Mouse (Mus musculus): Measurements from ENCODE around the gene Vav2.

Vav2 gene

DNA sequence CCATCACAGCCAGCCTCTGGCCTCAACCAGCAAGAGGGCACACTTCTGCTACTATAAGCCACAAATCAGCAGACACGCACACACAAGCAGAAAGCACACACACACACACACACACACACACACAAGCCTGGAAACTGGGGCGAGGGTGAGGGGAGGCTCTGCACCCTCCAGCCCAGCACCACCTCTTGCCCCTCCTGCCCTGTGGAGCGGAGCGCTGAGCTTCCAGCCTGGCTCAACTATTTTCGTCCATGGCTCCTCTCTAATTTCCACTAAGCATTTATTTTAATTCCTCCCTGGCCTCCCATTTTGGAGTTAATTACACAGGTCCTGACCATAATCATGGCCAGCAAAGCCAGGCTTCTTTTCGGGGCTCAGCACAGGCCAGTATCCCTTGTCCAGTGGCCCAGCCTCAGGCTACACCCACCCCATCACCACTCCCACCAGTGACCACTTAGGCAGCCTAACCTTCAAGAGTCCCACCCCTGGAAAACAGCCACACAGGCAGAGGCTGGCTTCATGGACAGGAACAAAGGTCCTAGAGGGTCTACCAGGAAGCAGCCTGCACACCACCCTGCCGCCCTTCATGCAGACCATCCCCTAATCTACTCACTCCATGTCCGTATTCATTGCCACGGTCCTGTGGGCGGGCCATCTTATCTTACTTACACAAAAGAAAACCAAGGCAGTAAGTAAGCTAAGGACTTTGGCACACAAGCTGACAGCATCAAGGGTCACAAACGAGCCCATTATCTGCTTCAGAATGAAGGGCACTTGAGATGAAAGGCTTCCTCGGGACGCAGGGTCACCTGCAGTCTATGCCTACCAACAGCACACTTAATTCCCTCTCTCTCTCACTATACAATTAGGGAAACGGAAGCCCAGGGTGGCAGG lies 37.3 kb downstream of the Vav2 start:
- in situ Hi-C loops (cut with MboI; ENCODE audit: low pct_unique_long_range_greater_than_20kb in 1 of 2, low sequenced_read_pairs in 2 of 2, unreplicated experiment in 1 of 2) = no loop called here

GRCm38 (mm10) chr2:27387209-27387608 lies 39.6 kb downstream of the Vav2 start:
- in situ Hi-C loops (cut with MboI; ENCODE audit: low pct_unique_long_range_greater_than_20kb in 1 of 2, low sequenced_read_pairs in 2 of 2, unreplicated experiment in 1 of 2) = no loop called here

DNA sequence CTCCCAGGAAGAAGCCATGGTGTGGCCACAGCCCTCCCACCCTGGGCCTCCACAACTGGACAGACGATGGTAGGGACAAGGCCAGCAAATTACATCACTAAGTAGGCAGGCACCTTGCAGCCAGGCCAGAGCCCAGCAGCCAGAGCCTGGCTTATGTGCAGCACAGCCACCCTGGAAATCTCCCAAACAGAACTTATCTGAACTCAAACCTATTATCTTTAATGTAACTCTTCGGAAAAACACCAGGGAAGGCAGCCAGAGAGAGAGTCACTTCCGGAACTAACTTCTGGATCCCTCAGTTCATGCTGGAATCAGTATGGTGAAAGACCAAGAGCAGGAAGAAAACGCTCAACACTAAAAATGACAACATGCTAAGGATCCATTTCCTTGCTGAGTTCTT lies 45.1 kb downstream of the Vav2 start:
- in situ Hi-C loops (cut with MboI; ENCODE audit: low pct_unique_long_range_greater_than_20kb in 1 of 2, low sequenced_read_pairs in 2 of 2, unreplicated experiment in 1 of 2) = no loop called here

DNA sequence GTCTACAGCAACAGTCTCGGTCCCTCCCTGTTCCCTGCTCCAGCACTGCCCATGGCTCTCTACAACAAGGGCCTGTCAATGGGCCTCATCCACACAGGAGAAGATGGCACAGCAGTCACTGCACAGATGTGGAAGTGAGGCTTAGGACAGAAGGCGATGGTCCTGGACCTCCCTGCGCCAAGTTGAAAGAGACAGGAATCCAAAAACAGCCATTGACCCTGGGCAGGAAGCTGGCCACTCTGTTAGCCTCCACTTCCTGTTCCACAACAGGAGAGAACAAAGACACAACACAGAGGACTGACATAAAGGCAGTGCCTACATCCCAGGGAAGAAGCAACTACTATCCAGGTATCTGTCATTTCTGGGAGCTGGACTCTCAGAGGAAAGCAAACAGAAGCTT lies 45.6 kb downstream of the Vav2 start:
- in situ Hi-C loops (cut with MboI; ENCODE audit: low pct_unique_long_range_greater_than_20kb in 1 of 2, low sequenced_read_pairs in 2 of 2, unreplicated experiment in 1 of 2) = no loop called here

- in situ Hi-C loops (cut with MboI; ENCODE audit: low pct_unique_long_range_greater_than_20kb in 1 of 2, low sequenced_read_pairs in 2 of 2, unreplicated experiment in 1 of 2) = no loop called here
Observed at GRCm38 (mm10) chr2:27377876-27378275, 49.0 kb downstream of the Vav2 start.

DNA sequence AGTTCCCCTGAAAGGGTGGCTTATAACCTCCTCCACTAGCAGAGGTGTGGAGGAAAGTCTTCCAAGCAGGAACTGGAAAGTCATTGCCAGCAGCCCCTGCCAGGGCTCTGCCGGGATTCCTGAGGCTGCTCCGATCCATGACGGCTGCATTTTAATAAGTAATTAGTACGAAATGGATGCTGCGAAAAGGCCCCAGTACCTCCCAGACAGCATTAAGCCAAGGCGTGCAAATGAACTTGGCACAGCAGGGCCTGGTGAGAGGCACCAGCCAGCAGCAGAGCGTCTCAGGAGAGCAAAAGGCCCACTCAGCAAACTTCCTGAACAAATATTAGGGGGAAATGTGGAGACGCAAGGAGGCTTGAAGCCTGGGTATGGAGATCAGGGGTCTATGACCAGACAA lies 49.7 kb downstream of the Vav2 start:
- in situ Hi-C loops (cut with MboI; ENCODE audit: low pct_unique_long_range_greater_than_20kb in 1 of 2, low sequenced_read_pairs in 2 of 2, unreplicated experiment in 1 of 2) = no loop called here

DNA sequence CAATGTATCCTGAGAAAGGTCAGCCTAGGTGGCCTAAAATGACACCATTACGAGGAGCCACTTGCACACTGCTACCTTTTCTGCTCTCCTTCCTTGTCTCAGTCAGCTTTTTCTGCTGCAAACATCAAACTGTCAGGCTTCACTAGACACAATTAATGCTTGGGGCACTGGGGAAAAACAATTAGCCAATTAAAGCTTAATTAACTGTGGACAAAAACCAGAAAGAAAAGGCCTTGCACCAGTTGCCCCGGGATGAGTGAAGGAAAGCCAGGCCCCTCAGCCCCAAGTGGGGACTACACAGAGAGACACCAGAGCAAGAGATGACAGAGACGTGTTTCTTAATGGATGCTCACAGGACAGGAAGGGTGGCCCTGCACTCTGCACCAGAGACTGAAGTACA lies 51.7 kb downstream of the Vav2 start:
- in situ Hi-C loops (cut with MboI; ENCODE audit: low pct_unique_long_range_greater_than_20kb in 1 of 2, low sequenced_read_pairs in 2 of 2, unreplicated experiment in 1 of 2) = no loop called here

GRCm38 (mm10) chr2:27373349-27373748 lies 53.5 kb downstream of the Vav2 start:
- in situ Hi-C loops (cut with MboI; ENCODE audit: low pct_unique_long_range_greater_than_20kb in 1 of 2, low sequenced_read_pairs in 2 of 2, unreplicated experiment in 1 of 2) = no loop called here

DNA sequence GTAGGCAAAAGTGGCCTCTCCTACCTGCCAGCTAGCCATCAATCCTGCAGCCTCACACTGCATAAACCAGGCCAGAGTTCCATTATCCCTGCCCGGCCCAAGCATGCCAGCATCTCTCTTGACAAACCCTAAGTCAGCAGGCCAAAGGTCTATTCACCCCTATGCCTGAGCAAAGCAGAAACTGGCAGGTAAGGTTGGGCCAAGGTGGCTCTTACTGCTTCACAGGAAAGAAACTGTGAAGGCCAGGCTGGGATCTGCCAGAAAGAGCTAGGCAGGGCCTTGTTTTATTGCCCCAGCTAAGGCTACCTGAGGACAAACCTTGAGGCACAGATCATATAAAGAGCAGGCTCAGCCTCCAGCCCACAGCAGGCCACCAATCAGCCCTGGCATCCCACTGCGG lies 55.4 kb downstream of the Vav2 start:
- in situ Hi-C loops (cut with MboI; ENCODE audit: low pct_unique_long_range_greater_than_20kb in 1 of 2, low sequenced_read_pairs in 2 of 2, unreplicated experiment in 1 of 2) = no loop called here

DNA sequence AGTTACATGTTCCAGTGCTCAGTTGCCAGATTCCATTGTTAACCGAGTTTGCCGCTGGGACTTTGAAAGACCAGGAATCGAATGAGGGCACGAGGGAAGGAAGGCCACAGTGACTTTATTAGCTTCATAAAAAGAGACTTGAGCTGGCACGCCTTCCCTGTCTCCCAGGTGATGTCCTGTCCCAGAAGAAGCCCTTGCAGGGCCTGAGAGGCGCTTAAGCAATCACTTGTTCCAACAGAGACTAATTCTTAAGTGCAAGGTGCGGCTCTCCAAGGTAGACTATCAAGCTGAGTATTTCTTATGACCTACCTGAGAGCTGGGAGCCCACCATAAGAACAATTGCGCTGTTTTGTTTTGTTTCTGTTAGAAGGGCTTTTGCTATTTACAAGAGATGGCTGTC lies 57.9 kb downstream of the Vav2 start:
- in situ Hi-C loops (cut with MboI; ENCODE audit: low pct_unique_long_range_greater_than_20kb in 1 of 2, low sequenced_read_pairs in 2 of 2, unreplicated experiment in 1 of 2) = no loop called here

DNA sequence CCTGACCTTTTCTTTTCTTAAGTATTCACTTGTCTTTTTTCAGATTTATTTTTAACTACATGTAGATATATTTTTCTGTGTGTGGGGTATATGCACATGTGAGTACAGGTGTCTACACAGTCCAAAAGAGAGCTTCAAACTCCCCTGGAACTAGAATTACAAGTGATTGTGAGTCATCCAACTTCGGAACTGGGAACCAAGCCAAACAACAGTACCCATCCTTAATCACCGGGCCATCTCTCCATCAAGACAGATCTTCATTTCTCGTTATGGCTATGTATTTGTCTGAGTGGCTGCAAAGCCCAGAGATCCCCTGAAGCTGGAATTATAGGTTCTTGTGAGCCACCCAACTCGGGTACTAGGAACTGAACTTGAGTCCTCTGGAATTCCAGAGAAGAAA lies 61.5 kb downstream of the Vav2 start:
- in situ Hi-C loops (cut with MboI; ENCODE audit: low pct_unique_long_range_greater_than_20kb in 1 of 2, low sequenced_read_pairs in 2 of 2, unreplicated experiment in 1 of 2) = no loop called here

- in situ Hi-C loops (cut with MboI; ENCODE audit: low pct_unique_long_range_greater_than_20kb in 1 of 2, low sequenced_read_pairs in 2 of 2, unreplicated experiment in 1 of 2) = no loop called here
Observed at GRCm38 (mm10) chr2:27361786-27362185, 65.0 kb downstream of the Vav2 start.

DNA sequence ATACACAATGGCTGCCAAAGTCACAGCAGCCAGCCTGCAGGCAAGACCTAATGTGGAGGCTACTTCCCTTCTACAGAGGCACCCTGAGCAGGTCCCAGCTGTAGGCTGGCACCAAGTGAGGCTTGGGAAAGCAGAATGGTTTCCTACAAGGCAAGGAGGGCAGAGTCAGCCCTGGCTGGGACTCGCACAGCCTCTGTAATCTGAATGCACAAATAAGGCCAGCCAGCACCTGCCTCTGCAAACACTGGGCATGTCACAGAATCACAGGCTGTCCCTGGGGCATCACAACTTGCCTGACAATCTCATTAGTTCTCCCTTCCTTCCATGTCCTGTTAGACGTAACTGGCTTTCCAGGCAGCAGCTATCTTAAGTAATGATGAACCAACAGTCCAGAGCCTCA lies 68.4 kb downstream of the Vav2 start:
- in situ Hi-C loops (cut with MboI; ENCODE audit: low pct_unique_long_range_greater_than_20kb in 1 of 2, low sequenced_read_pairs in 2 of 2, unreplicated experiment in 1 of 2) = no loop called here

GRCm38 (mm10) chr2:27355684-27356083 lies 71.1 kb downstream of the Vav2 start:
- in situ Hi-C loops (cut with MboI; ENCODE audit: low pct_unique_long_range_greater_than_20kb in 1 of 2, low sequenced_read_pairs in 2 of 2, unreplicated experiment in 1 of 2) = no loop called here

DNA sequence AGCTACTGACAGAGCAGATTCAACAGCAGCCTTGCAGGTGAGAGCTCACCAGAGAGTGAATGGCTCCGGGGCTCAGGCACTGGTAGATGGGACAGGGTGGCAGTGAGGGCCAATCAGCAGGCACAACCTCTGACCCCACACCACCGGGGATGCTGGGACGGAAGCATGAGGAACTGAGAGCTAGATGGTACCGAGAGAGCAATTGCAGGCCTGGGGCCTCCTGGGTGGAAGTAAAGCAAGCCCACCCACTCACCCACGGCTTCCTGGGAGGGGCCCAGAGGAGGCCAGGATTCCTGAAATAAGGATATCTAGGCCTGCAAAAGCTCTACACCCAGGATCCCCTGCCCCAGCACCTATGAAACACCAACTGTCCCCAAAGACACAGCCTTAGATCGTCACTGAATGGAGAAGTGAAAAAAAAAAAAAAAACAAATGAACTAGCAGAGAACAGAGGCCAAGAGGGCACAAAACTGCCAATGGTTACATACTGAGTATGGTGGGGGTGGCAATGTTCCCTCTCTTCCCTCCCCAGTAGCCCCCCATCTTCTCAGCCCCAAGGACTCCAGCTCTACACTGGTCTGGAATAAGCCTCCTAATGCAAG lies 72.1 kb downstream of the Vav2 start:
- in situ Hi-C loops (cut with MboI; ENCODE audit: low pct_unique_long_range_greater_than_20kb in 1 of 2, low sequenced_read_pairs in 2 of 2, unreplicated experiment in 1 of 2) = no loop called here

- in situ Hi-C loops (cut with MboI; ENCODE audit: low pct_unique_long_range_greater_than_20kb in 1 of 2, low sequenced_read_pairs in 2 of 2, unreplicated experiment in 1 of 2) = no loop called here
Observed at GRCm38 (mm10) chr2:27352720-27353119, 74.1 kb downstream of the Vav2 start.

DNA sequence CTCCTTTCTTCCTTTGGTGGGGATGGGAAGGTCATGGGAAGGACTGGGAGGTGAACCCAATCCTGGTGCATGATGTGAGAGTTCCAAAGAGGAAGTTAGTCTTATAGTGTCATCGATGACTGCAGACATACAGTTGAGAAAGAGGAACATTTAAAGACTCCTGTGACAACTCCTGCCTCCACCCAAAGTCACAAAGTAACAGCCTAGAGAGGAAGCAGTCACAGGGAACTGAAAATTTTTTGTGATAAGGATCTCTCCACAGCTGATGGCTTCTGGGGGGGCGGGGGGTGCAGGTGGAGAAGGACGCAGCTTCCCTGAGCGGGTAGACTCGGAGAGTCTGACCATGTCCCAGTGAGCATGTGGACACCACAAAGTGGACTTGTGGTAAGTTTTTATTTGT lies 76.5 kb downstream of the Vav2 start:
- in situ Hi-C loops (cut with MboI; ENCODE audit: low pct_unique_long_range_greater_than_20kb in 1 of 2, low sequenced_read_pairs in 2 of 2, unreplicated experiment in 1 of 2) = no loop called here

DNA sequence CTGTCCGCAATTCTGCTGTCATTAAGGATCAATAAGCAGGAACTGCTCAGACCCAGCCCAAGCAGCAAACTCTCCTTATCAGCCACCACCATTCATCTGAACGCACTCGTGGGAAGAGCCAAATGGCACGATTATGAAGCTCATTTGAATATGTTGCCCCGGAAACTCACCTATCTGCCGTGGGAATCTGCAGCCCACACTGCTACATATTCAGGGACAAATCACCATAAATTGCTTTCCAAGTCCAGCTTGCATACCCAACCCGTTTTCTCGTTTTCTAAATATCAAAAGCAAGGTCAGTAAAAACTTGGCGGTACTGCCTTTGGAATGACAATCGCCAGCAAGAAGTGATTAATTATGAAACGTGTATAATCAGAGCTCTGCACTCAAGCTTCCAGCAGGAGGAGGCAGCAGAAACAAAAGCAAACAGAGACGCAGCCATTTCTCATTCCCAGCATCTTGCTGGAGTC lies 82.8 kb downstream of the Vav2 start:
- in situ Hi-C loops (cut with MboI; ENCODE audit: low pct_unique_long_range_greater_than_20kb in 1 of 2, low sequenced_read_pairs in 2 of 2, unreplicated experiment in 1 of 2) = no loop called here

- in situ Hi-C loops (cut with MboI; ENCODE audit: low pct_unique_long_range_greater_than_20kb in 1 of 2, low sequenced_read_pairs in 2 of 2, unreplicated experiment in 1 of 2) = no loop called here
Observed at GRCm38 (mm10) chr2:27340682-27341081, 86.2 kb downstream of the Vav2 start.

- in situ Hi-C loops (cut with MboI; ENCODE audit: low pct_unique_long_range_greater_than_20kb in 1 of 2, low sequenced_read_pairs in 2 of 2, unreplicated experiment in 1 of 2) = no loop called here
Observed at GRCm38 (mm10) chr2:27339051-27339450, 87.8 kb downstream of the Vav2 start.

Data from mouse embryonic stem cell (cell line).